Mouse (Mus musculus) embryonic facial prominence, embryonic 10.5 days (tissue): ENCODE data around the gene Ctps2. TPM values are rescaled to one million over a fixed set of nuclear protein-coding genes. Genes with fewer than 3 reads are reported as not detected.

Source experiments
- DNase-seq: peaks from one replicate; pipeline ENCODE4 v3.0.0-alpha.2; 2017; ENCODE audit warnings: low spot score
- H3K27ac ChIP-seq: fragments of 300-500 bp; sonication (generic); replicated peaks from 2 replicates; pipeline ENCODE4 v1.5.1; 2016; ENCODE audit warnings: mild to moderate bottlenecking
- H3K27me3 ChIP-seq: fragments of 300-500 bp; sonication (generic); replicated peaks from 2 replicates; pipeline ENCODE4 v1.6.1; 2016; ENCODE audit warnings: low read depth, mild to moderate bottlenecking; ENCODE audit not compliant: poor library complexity, severe bottlenecking
- H3K36me3 ChIP-seq: fragments of 300-500 bp; sonication (generic); replicated peaks from 2 replicates; pipeline ENCODE4 v1.6.1; 2016; ENCODE audit warnings: mild to moderate bottlenecking, moderate library complexity
- H3K4me1 ChIP-seq: fragments of 300-500 bp; sonication (generic); 2 replicates; pipeline ENCODE4 v1.6.1; 2016
- H3K4me3 ChIP-seq: fragments of 300-500 bp; sonication (generic); 2 replicates; pipeline ENCODE4 v1.5.1; 2016; ENCODE audit warnings: mild to moderate bottlenecking, moderate library complexity
- H3K9me3 ChIP-seq: fragments of 300-500 bp; sonication (generic); 2 replicates; pipeline ENCODE4 v1.6.1; 2016; ENCODE audit warnings: mild to moderate bottlenecking
- WGBS: fragments of 180-500 bp; shearing (Covaris S2); methylation state at CpG from one replicate; pipeline ENCODE4 v1.1.7; 2016; 5-methylcytosine and 5-hydroxymethylcytosine counted together
- polyA plus RNA-seq: library from polyadenylated mRNA; unstranded; fragments of >200 nt; fragmentation: Nextera tagmentation; extraction: Ambion mirVana; gene quantifications from 2 replicates; pipeline ENCODE4 v1.2.1, GENCODE M21; 2016

Ctps2 gene
- polyA plus RNA-seq, 1 experiment from 2014 or later = 77.9 TPM

DNA sequence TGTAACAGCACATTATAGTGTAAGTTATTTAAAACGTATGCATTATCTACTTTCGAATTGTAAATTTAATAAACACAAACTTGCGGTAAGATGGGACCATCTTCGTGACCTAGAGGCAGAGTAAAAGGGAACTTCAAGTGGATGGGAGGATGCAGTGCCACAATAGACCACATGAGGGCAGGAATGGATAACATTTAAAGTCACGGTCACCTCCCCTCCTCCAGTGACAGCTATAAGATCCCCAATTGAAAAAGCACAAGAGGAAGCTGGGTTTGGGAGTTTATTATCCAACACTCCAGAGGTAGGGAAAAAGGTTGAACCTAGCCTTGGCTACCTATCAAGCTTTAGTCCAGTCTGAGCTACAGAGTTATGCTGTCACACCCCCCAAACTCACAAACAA lies 14.7 kb downstream of the Ctps2 start:
- Histone ChIP-seq H3K36me3 (peaks cover 24% of the 10 kb centered on the region), H3K9me3 (no peaks in the 10 kb centered on the region), H3K27ac (no peak overlapping the region), H3K4me1 (no peaks in the 10 kb centered on the region), H3K4me3 (no peak overlapping the region), H3K27me3 (no peaks in the 10 kb centered on the region; the same call in 1 of the 2 replicates)
- 45% methylated on average over 5 of the region's 5 CpGs for WGBS
- DNase-seq = peak; percentile 56

- Histone ChIP-seq H3K4me1 (no peaks in the 10 kb centered on the region), H3K9me3 (no peaks in the 10 kb centered on the region), H3K36me3 (peaks cover 18% of the 10 kb centered on the region), H3K4me3 (no peak overlapping the region), H3K27ac (no peak overlapping the region), H3K27me3 (peaks cover 36% of the 10 kb centered on the region)
- DNase-seq = no peak
- WGBS = 92% methylated on average over 8 of the region's 8 CpGs
These were observed 20.6 kb downstream of the Ctps2 start for GRCm38 (mm10) chrX:162921487-162922125.

DNA sequence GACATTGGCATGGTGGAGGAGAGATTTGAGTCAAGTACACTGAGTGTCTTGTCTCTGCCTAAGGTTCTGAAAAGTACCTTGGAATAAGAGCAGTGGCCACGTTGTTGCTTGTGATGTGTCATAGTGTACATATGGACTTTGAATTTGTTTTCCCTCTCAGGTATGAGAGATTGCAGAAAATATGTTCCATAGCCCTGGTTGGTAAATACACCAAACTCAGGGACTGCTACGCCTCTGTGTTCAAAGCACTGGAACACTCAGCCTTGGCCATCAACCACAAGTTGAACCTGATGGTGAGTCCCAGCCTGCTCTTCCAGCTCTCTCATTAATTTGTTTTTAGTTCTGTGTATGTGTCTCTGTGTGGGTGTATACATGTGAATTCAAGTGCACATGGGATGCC lies 30.4 kb downstream of the Ctps2 start:
- Histone ChIP-seq H3K9me3 (no peaks in the 10 kb centered on the region), H3K36me3 (peaks cover 37% of the 10 kb centered on the region), H3K27me3 (peaks cover 16% of the 10 kb centered on the region), H3K4me3 (no peak overlapping the region), H3K4me1 (no peaks in the 10 kb centered on the region), H3K27ac (no peak overlapping the region)
- no peak for DNase-seq
- WGBS = 94% methylated on average over 2 of the region's 2 CpGs

- DNase-seq = no peak
- Histone ChIP-seq H3K27ac (no peak overlapping the region), H3K4me3 (no peak overlapping the region), H3K4me1 (no peaks in the 10 kb centered on the region), H3K27me3 (peaks cover 44% of the 10 kb centered on the region), H3K9me3 (no peaks in the 10 kb centered on the region), H3K36me3 (peaks cover 21% of the 10 kb centered on the region)
- 94% methylated on average over 1 of the region's 1 CpGs for WGBS
These were observed 41.0 kb downstream of the Ctps2 start for GRCm38 (mm10) chrX:162942027-162942426.

- Histone ChIP-seq H3K4me1 (no peaks in the 10 kb centered on the region), H3K27me3 (peaks cover 40% of the 10 kb centered on the region), H3K36me3 (no peaks in the 10 kb centered on the region), H3K4me3 (no peak overlapping the region), H3K27ac (no peak overlapping the region), H3K9me3 (no peaks in the 10 kb centered on the region)
- WGBS = 41% methylated on average over 3 of the region's 3 CpGs
- peak; percentile 11 for DNase-seq
These were observed 48.9 kb downstream of the Ctps2 start for GRCm38 (mm10) chrX:162949811-162950439.

DNA sequence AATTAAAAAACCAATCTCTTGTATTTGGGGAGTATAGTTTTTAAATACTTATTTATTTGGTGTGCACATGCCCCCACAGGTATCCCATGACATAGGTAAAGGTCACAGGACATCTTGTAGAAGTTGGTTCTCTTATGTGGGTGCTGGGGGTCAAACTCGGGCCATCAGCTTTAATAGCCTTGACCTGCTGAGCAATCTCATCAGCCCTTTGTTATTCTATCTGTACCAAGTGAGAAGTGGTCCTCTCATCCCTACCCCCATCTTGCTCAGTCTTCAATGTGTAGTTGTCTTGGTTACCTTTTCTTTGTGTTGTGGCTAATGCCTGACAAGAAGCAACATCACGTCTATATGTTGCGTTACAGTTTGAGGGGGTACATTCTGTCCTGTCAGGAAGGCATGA lies 56.9 kb downstream of the Ctps2 start:
- DNase-seq = no peak
- Histone ChIP-seq H3K4me3 (no peak overlapping the region), H3K4me1 (no peaks in the 10 kb centered on the region), H3K27ac (no peak overlapping the region), H3K9me3 (no peaks in the 10 kb centered on the region), H3K27me3 (peaks cover 57% of the 10 kb centered on the region), H3K36me3 (no peaks in the 10 kb centered on the region)
- WGBS = 79% methylated on average over 3 of the region's 3 CpGs

DNA sequence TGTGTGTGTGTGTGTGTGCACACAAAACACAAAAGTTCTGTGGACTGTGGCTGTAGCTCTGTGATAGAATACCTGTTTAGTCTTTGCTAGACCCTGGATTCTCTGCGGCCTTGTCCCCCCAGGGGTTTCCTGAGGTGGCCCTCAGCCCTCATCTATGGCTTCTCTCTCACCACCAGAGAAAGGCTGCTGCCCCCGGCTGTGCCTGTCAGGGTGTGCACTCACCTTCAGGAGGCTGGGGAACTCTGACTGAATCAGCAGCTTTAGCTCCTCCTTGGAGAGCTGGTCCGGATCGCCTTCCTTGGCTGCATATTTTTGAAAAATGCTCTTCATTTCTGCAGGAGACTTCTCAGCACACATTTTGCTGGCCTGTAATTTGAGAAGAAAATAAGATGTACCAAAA lies 62.8 kb downstream of the Ctps2 start:
- WGBS = 42% methylated on average over 4 of the region's 4 CpGs
- Histone ChIP-seq H3K4me1 (no peaks in the 10 kb centered on the region), H3K27ac (no peak overlapping the region)

DNA sequence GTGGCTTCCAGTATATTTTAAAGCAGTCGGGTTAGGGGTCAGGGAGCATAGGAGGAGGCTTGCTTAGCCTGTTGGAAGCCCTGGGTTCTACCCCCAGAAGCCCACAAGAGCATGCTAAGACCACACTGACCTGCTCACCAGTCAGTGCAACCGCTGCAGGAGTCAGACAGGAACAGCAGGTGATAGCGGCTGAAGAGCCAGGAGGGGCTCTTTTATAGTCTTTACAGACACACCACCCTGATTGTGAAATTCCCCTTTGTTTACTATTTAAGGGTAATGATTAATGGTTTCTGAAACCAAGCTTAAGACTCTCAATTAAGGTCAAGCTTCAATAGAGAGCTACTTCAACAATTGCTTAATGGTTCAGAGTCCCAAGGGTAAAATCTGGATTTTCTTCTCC lies 63.3 kb downstream of the Ctps2 start, which contains the start of gene S100g:
TSS of gene S100g (minus strand) at position 217 of the 400 bp plus-strand sequence.
- Histone ChIP-seq H3K27me3 (peaks cover 73% of the 10 kb centered on the region), H3K27ac (no peak within 1 kb of the TSS), H3K4me3 (no peak within 1 kb of the TSS), H3K9me3 (no peaks in the 10 kb centered on the region), H3K4me1 (no peaks in the 10 kb centered on the region), H3K36me3 (no peaks in the 10 kb centered on the region)
- no peak for DNase-seq
- WGBS = 51% methylated on average over 3 of the region's 3 CpGs

More for the DNA sequence above, 62.8 kb downstream of the Ctps2 start:
- no peaks in the 10 kb centered on the region for H3K9me3 ChIP-seq
- peaks cover 71% of the 10 kb centered on the region for H3K27me3 ChIP-seq
- no peak for DNase-seq
- no peaks in the 10 kb centered on the region for H3K36me3 ChIP-seq
- no peak overlapping the region for H3K4me3 ChIP-seq

GRCm38 (mm10) chrX:162967456-162967855 lies 66.4 kb downstream of the Ctps2 start:
- no peak overlapping the region for H3K27ac ChIP-seq
- H3K27me3 ChIP-seq = peaks cover 80% of the 10 kb centered on the region
- H3K4me1 ChIP-seq = no peaks in the 10 kb centered on the region
- 85% methylated on average over 8 of the region's 8 CpGs for WGBS
- H3K4me3 ChIP-seq = no peak overlapping the region
- H3K9me3 ChIP-seq = no peaks in the 10 kb centered on the region
- no peak for DNase-seq
- no peaks in the 10 kb centered on the region for H3K36me3 ChIP-seq

GRCm38 (mm10) chrX:162976194-162976593 lies 75.2 kb downstream of the Ctps2 start:
- H3K4me3 ChIP-seq = no peak overlapping the region
- H3K9me3 ChIP-seq = no peaks in the 10 kb centered on the region
- no peak for DNase-seq
- WGBS = 82% methylated on average over 3 of the region's 3 CpGs
- H3K36me3 ChIP-seq = no peaks in the 10 kb centered on the region
- H3K4me1 ChIP-seq = no peaks in the 10 kb centered on the region
- peaks cover 33% of the 10 kb centered on the region for H3K27me3 ChIP-seq
- H3K27ac ChIP-seq = no peak overlapping the region

- Histone ChIP-seq H3K4me1 (no peaks in the 10 kb centered on the region), H3K27me3 (peaks cover 21% of the 10 kb centered on the region), H3K36me3 (peaks cover 4% of the 10 kb centered on the region), H3K9me3 (no peaks in the 10 kb centered on the region), H3K27ac (no peak overlapping the region), H3K4me3 (no peak overlapping the region)
- 96% methylated on average over 10 of the region's 10 CpGs for WGBS
- no peak for DNase-seq
These were observed 85.9 kb downstream of the Ctps2 start for GRCm38 (mm10) chrX:162986876-162987495.

DNA sequence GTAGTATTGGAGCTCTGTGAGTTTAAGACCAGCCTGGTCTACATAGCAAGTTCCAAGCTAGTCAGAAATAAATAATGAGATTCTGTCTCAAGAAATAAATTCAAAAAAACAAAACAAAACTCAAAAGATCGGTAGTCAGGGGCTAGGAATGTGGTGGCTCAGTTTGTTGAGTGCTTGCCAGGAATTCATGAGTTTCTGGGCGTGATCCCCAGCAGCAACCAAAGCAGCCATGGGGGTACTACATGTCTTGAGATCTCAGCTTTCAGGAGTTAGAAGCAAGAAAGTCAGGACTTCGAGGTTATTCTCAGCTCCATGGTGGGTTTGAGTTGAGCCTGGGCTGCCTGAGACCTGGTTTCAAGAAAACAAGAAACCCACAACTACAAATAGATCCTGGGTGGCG lies 90.4 kb downstream of the Ctps2 start:
- no peaks in the 10 kb centered on the region for H3K36me3 ChIP-seq
- no peak overlapping the region for H3K27ac ChIP-seq
- H3K4me1 ChIP-seq = no peaks in the 10 kb centered on the region
- H3K4me3 ChIP-seq = no peak overlapping the region
- peaks cover 51% of the 10 kb centered on the region for H3K27me3 ChIP-seq
- no peak for DNase-seq
- WGBS = 88% methylated on average over 4 of the region's 4 CpGs
- no peaks in the 10 kb centered on the region for H3K9me3 ChIP-seq

GRCm38 (mm10) chrX:162992121-162992520 lies 91.1 kb downstream of the Ctps2 start:
- H3K36me3 ChIP-seq = no peaks in the 10 kb centered on the region
- no peaks in the 10 kb centered on the region for H3K9me3 ChIP-seq
- H3K4me1 ChIP-seq = no peaks in the 10 kb centered on the region
- no peak overlapping the region for H3K4me3 ChIP-seq
- 79% methylated on average over 3 of the region's 3 CpGs for WGBS
- peaks cover 58% of the 10 kb centered on the region for H3K27me3 ChIP-seq
- no peak overlapping the region for H3K27ac ChIP-seq
- DNase-seq = no peak
